Mouse (Mus musculus): ENCODE measurements around the gene Gm5089. TPM values are rescaled to one million over a fixed set of nuclear protein-coding genes. Genes with fewer than 3 reads are reported as not detected.

Gene Gm5089
- not detected for polyA plus RNA-seq (2012; fragmentation: generic; extraction: Trizol)

DNA sequence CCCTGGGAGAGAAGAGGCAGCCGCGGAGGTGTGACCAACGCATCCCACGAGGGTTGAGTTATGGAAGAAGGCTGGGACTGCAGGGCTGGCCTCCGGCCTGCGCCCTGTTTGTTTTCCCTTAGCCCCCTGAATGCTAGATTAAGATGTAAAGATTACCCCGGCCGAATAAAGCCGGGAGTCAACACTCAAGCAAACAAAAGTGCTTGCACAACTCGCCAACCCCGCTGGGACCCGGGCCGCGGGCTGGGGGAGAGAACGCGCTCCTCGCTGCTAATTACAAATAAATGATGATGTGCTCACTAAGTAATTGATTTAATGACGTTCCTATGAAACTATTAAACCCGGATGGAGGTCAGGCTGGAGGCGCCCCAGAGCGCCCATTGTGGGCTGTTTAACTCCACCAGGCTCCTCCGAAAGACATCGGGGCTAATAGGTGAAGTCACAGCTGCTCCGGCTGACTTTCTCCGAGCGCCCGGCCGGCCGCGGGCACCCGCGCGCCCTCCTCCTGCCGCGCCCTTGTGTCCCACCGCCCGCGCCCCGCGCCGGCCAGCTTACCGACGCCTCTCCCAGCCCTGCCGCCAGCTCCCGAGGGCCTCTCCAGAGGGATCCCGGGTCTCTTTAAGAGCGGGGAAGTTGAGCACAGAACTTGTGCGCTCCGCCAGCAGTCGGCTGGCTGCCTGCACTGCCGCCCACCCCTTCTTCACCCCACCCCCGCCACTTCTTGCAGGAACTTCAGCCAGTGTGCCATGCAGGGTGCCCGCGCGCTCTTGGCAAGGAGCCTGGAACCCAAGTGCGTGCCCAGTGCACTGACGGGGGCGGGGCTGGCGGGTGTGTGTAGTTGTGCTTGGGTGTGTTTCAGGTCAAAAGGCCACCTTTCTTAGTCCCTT is at the start of gene Gm5089:
Gene Gm5089 (minus strand): TSS at position 620 of the 887 bp plus-strand sequence.

DNA sequence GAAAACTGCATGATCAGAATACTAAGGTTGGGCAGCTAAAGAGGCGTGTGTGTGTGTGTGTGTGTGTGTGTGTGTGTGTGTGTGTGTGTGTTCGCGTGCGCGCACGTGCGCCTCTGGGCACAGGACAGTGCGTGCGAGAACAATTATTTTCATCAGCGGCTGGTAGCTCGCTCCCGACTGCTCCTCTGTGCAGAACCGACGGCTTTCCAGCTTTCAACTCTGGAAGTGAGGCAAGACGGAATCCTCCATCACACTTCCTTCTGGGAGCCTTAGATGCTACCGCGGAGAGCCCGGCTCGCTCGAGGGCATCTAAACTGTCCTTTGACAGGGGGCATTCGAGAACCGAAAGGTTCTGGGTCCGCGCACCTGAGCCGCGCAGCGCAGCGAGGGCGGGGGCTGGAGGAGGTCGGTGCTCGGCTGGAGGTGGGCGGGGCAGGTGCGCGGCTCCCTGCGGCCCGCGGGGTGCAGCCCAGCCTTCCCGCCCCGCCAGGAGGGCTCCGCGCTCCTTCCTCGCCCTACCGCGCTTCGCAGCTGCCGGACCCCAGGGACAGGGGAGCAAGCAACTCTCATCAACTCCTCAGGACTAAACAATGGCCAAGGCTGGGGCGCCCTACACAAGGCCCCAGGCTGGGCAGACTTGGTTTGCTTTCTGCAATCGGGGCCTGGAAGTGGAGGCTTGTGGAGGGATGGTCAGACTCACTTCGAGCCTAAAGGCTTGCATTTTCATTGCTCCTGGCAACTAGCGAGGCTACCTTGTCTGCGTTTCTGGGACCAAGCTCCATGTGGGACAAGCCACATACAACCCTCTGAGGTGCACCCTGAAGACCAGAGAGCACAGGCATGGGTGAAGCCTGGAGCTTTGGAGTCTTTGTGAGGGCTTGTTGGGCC is 39.8 kb upstream of the Gm5089 start, which contains the start of gene Gm10837:
Gene Gm10837 (plus strand): TSS at position 146 of the 888 bp plus-strand sequence.

DNA sequence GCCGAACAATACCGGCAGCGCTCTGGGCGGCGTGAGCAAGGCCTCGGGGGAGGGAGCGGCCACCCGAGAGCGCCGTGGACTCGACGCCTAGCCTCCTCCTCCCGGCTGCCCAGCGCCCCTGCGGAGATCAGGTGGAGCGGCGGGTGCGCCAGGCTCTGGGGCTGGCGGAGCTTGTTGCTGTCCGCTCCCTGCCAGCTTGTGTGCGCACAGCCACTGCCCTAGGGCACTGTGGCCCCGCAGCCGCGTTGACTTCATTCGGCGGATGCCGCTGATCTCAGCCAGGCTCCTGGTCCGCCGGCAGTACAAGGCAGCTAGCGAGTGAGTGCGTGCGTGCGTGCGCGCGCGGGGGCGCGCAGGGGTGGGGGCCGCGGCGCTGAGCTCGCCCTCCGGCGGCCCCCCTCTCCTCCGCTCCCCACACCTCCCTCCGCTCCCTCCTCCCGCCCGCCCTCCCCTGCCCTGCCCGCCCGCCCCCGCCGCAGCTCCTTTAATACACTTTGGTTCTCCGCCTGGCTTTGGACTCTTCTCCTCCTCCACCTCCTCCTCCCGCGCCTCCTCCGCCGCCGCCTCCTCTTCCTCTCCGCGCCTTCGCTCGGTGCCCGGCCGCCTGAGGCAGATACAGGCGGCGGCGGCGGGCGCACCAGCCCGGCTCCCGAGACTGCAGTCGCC is 24.1 kb upstream of the Gm5089 start, which contains the start of gene Zic2:
Gene Zic2 (plus strand): TSS at position 545 of the 666 bp plus-strand sequence.

DNA sequence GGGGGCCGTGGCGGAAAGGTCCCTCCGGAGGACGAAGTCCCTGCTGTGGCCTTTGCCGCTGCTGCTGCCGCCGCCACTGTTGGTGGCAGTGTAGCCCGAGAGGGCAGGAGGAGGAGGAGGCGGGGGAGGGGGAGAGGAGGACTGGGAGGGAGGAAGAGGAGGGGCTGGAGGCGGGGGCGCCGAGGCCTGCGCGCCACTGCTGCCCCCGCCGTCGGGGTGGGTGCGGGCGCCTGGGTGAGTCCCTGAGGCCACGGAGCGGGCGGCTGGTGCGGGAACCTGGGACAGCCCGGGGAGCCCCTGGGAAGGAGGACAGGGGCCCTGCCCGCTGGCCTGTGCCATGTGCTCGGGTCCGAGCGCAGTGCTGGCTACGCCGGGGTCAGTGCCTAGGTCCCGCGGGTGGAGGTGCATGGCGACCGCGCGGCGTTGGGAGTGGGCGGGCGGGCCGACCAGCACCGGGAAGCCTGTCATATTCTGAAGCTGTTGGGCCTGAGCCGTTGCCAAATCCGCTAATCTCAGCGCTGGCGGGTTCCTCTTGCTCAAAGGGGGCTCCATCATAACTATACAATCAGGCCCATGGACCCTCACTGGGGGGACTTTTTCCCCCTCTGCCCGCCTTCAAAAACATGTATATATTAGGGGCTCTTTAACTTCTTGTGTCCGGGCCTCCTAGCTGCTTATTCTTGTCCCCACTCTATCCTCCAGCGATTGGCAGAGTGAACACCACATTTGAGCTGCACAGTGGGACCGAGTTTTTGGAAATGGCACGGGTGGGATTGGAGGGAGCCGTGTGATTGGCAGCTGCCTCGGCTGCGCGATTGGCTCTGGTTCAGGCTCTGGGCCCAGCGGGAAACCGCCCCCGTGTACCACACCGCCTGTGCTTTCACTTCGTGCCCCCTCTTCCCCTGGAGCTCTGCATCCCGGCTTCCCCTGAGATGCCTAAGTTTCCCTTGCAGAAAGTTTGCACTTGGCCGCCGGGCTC is 14.1 kb upstream of the Gm5089 start, which contains the start of gene Zic5:
Gene Zic5 (minus strand): TSS at position 915 of the 979 bp plus-strand sequence.

Other genes with a start within 250 kb of the Gm5089 start
- under 1 TPM; 0.12 to 0.28 TPM for gene Zic5, start 14.6 kb upstream of the Gm5089 start, polyA plus RNA-seq (2012; fragmentation: generic; extraction: Trizol)
- 1 to 10 TPM in 1 of 2 experiments, under 1 TPM in 1; 0.27 to 3.0 TPM for gene Zic2, start 24.3 kb upstream of the Gm5089 start, polyA plus RNA-seq (2012; fragmentation: generic; extraction: Trizol)
- not detected for gene Gm10837, start 39.5 kb upstream of the Gm5089 start, polyA plus RNA-seq (2012; fragmentation: generic; extraction: Trizol)
- gene Pcca, start 83.2 kb upstream of the Gm5089 start, polyA plus RNA-seq (2012; fragmentation: generic; extraction: Trizol): 10 to 100 TPM in 1 of 2 experiments, 1 to 10 TPM in 1; 4.1 to 24.4 TPM